Mouse (Mus musculus) midbrain, postnatal 0 days (tissue): Measurements from ENCODE around the gene Hs2st1. TPM values are rescaled to one million over a fixed set of nuclear protein-coding genes. Genes with fewer than 3 reads are reported as not detected.

Experiments used
- ATAC-seq: fragments of 200-750 bp; cut with Nextera tagmentation; 2 replicates; pipeline ENCODE4 v1.8.0; 2017; ENCODE audit warnings: moderate number of reproducible peaks, mild to moderate bottlenecking, moderate TSS enrichment, moderate library complexity; ENCODE audit not compliant: low FRiP score
- DNase-seq: peaks from one replicate; pipeline ENCODE4 v3.0.0-alpha.2; 2015; ENCODE audit warnings: low spot score
- H3K27ac ChIP-seq: fragments of 300-500 bp; sonication (generic); 2 replicates; pipeline ENCODE4 v1.5.1; 2014; ENCODE audit warnings: low read depth, mild to moderate bottlenecking, low read length, mixed read lengths
- H3K27me3 ChIP-seq: fragments of 300-500 bp; sonication (generic); 2 replicates; pipeline ENCODE4 v1.6.1; 2014; ENCODE audit warnings: low read length, control low read depth, mixed read lengths; ENCODE audit not compliant: insufficient read depth
- H3K36me3 ChIP-seq: fragments of 300-500 bp; sonication (generic); 2 replicates; pipeline ENCODE4 v1.6.1; 2014; ENCODE audit warnings: low read length, control low read depth, mixed read lengths; ENCODE audit not compliant: insufficient read depth
- H3K4me1 ChIP-seq: fragments of 300-500 bp; sonication (generic); 2 replicates; pipeline ENCODE4 v1.6.1; 2014; ENCODE audit warnings: mild to moderate bottlenecking, control low read depth, antibody characterized with exemption, low read length, mixed read lengths; ENCODE audit not compliant: insufficient read depth
- H3K4me2 ChIP-seq: fragments of 300-500 bp; sonication (generic); 2 replicates; pipeline ENCODE4 v1.6.1; 2014; ENCODE audit warnings: low read depth, mild to moderate bottlenecking, low read length, mixed read lengths; ENCODE audit not compliant: poor library complexity, severe bottlenecking
- H3K4me3 ChIP-seq: fragments of 300-500 bp; sonication (generic); 2 replicates; pipeline ENCODE4 v1.5.1; 2014; ENCODE audit warnings: low read depth, mild to moderate bottlenecking, low read length, moderate library complexity
- H3K9ac ChIP-seq: fragments of 300-500 bp; sonication (generic); replicated peaks from 2 replicates; pipeline ENCODE4 v1.6.1; 2014; ENCODE audit warnings: mild to moderate bottlenecking, low read length, moderate library complexity, mixed read lengths; ENCODE audit not compliant: poor library complexity, severe bottlenecking
- H3K9me3 ChIP-seq: fragments of 300-500 bp; sonication (generic); 2 replicates; pipeline ENCODE4 v1.6.1; 2016; ENCODE audit warnings: low read length, control low read depth
- CTCF ChIP-seq: IDR thresholded peaks from 2 replicates; pipeline ENCODE4 v1.5.1; 2016; ENCODE audit warnings: antibody characterized with exemption, mild to moderate bottlenecking
- WGBS: fragments of 180-500 bp; shearing (Covaris S2); extraction: QIAGEN DNeasy Blood & Tissue Kit; methylation state at CpG from one replicate; pipeline ENCODE4 v1.1.7; 2014; 5-methylcytosine and 5-hydroxymethylcytosine counted together
- polyA plus RNA-seq: library from polyadenylated mRNA; unstranded; fragments of >200 nt; fragmentation: Nextera tagmentation; extraction: Ambion mirVana; gene quantifications from 2 replicates; pipeline ENCODE4 v1.2.1, GENCODE M21; 2015
- total RNA-seq: library from RNA; depleted of rRNA; stranded (reverse); fragments of >200 nt; gene quantifications from 2 replicates; pipeline ENCODE4 v1.2.3, GENCODE M21; 2014

Hs2st1 gene
- total and polyA plus RNA-seq, 2 experiments from 2014 or later, result 13.4 to 48.5 TPM

DNA sequence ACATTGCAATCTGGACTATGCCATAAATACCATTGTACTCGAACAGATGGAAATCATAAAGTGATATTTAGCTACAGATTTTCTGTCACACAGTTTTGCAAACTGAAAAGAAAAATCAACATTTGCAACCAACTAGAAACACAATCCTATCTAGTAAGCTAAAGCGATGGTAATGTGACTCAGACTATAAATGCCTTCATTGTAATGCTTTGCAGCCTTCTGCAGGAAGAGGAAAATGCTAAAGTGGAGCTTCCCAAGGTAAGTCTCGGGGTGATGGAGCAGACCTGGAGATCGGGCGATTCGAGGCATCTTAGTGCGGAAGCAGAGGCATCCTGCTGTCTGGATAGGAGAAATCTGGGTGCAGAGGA, 91.6 kb downstream of the Hs2st1 start:
- no peaks in the 10 kb centered on the region for H3K4me1 ChIP-seq
- DNase-seq, result no peak
- no peak overlapping the region for H3K9ac ChIP-seq
- H3K4me3 ChIP-seq, result no peak overlapping the region
- no peak overlapping the region for H3K4me2 ChIP-seq
- ATAC-seq, result no peak
- no peaks in the 10 kb centered on the region for H3K36me3 ChIP-seq
- H3K9me3 ChIP-seq, result no peaks in the 10 kb centered on the region
- H3K27ac ChIP-seq, result no peak overlapping the region
- TF ChIP-seq CTCF, result no peak
- 86% methylated on average over 7 of the region's 7 CpGs for WGBS
- H3K27me3 ChIP-seq, result no peaks in the 10 kb centered on the region

DNA sequence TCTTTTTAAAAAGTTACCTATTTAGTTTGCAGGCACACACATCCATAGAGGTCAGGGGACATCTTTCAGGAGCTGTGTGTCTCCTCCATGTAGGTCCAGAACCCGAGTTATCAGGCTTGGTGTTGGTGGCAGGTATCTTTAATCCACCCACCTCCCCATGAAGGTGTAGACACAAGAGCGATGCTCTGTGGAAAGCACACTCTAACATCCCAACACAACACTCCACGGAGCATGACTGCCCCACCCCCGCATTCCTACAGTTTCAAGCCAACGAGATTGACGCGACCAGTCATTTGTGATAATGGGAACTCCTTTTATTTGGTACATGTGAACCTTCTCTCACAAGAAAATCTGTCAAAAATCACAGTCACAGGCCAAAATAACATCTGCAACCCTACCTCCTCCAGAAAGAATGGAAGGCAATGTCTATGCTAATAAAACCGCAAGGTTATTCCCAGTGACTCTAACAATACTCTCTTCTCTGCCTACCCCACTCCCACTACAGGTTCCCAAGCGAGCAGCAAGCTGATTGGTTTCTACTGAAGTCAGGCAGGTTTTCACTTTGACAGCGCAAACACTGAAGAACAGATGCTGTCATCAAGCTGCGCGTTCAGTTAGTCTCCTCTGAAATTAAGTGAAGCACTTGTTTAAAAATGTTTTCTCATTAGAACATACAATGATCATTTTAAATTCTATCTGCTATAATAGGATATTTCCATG, 92.1 kb downstream of the Hs2st1 start:
- 88% methylated on average over 12 of the region's 12 CpGs for WGBS
- Histone ChIP-seq H3K27me3 (no peaks in the 10 kb centered on the region), H3K27ac (no peak overlapping the region), H3K36me3 (no peaks in the 10 kb centered on the region), H3K4me3 (no peak overlapping the region), H3K4me1 (no peaks in the 10 kb centered on the region), H3K9me3 (no peaks in the 10 kb centered on the region), H3K4me2 (no peak overlapping the region), H3K9ac (no peak overlapping the region)
- DNase-seq (no peak), ATAC-seq (no peak)
- no peak for TF ChIP-seq CTCF

DNA sequence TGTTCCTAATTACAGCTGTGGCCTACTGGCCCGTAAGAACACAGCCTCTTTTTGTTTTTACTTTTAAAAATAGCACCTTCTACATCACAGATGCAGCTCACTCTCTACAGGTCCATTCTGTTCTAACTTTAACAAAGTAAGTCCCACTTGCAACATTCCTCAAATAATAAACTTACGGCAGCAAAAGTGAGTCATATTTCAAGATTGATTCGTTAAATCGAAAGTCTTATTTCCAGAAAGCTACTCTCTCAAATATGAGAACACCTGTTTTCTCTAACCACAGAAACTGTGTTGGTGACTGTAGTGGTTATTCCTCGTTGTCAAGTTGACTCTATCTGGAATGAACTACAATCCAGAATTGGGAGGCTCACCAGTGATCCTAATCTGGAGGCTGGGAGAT, 94.1 kb downstream of the Hs2st1 start:
- 0 out of 2 replicates have a peak, but pooled peaks cover 8% of the 10 kb centered on the region for H3K4me1 ChIP-seq
- no peak for DNase-seq
- ATAC-seq, result no peak
- TF ChIP-seq CTCF, result no peak
- no peak overlapping the region for H3K27ac ChIP-seq
- H3K27me3 ChIP-seq, result no peaks in the 10 kb centered on the region
- no peak overlapping the region for H3K4me3 ChIP-seq
- no peaks in the 10 kb centered on the region for H3K36me3 ChIP-seq
- H3K4me2 ChIP-seq, result no peak overlapping the region
- H3K9ac ChIP-seq, result no peak overlapping the region
- no peaks in the 10 kb centered on the region for H3K9me3 ChIP-seq
- WGBS, result 97% methylated on average over 5 of the region's 5 CpGs

DNA sequence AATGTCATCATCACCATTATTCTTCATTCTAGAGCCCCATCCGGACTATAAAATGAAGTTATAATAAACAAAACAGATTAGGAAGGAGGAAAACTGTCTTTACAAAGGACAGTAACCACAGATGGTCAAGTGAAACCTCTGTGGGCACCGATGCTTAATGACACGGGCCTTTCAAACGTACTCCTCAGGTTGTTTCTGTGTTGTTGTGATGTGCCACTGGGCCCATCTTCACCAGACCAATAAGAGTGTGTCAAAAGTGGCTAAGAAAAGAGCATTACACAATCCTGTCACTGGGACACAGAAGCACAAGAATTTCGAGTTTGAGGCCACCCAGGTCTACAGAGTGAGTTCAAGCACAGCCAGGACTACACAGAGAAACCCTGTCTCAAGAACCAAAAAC, 95.3 kb downstream of the Hs2st1 start:
- whole genome bisulfite sequencing, result 84% methylated on average over 5 of the region's 5 CpGs
- DNase-seq (no peak), ATAC-seq (no peak)
- Histone ChIP-seq H3K4me2 (no peak overlapping the region), H3K4me1 (0 out of 2 replicates have a peak, but pooled peaks cover 8% of the 10 kb centered on the region), H3K27ac (no peak overlapping the region), H3K4me3 (no peak overlapping the region), H3K27me3 (no peaks in the 10 kb centered on the region), H3K36me3 (no peaks in the 10 kb centered on the region), H3K9ac (no peak overlapping the region), H3K9me3 (no peaks in the 10 kb centered on the region)
- no peak for TF ChIP-seq CTCF

GRCm38 (mm10) chr3:144471954-144472353, 98.0 kb downstream of the Hs2st1 start:
- TF ChIP-seq CTCF, result no peak
- DNase-seq (no peak), ATAC-seq (no peak)
- no peaks in the 10 kb centered on the region for H3K27me3 ChIP-seq
- H3K9me3 ChIP-seq, result no peaks in the 10 kb centered on the region
- 0 out of 2 replicates have a peak, but pooled peaks cover 8% of the 10 kb centered on the region for H3K4me1 ChIP-seq
- no peak overlapping the region for H3K4me2 ChIP-seq
- no peaks in the 10 kb centered on the region for H3K36me3 ChIP-seq
- H3K4me3 ChIP-seq, result no peak overlapping the region
- H3K9ac ChIP-seq, result no peak overlapping the region
- 53% methylated on average over 3 of the region's 3 CpGs for WGBS
- H3K27ac ChIP-seq, result no peak overlapping the region

- no peaks in the 10 kb centered on the region for H3K9me3 ChIP-seq
- no peak overlapping the region for H3K9ac ChIP-seq
- 0 out of 2 replicates have a peak overlapping the region, but pooled peaks have one; percentile 16 for H3K4me2 ChIP-seq
- ATAC-seq (no peak), DNase-seq (peak; percentile 61)
- 0 out of 2 replicates have a peak overlapping the region, but pooled peaks have one; percentile 32 for H3K27ac ChIP-seq
- H3K36me3 ChIP-seq, result no peaks in the 10 kb centered on the region
- WGBS, result 35% methylated on average over 14 of the region's 14 CpGs
- H3K4me1 ChIP-seq, result 0 out of 2 replicates have a peak, but pooled peaks cover 8% of the 10 kb centered on the region
- H3K27me3 ChIP-seq, result no peaks in the 10 kb centered on the region
- H3K4me3 ChIP-seq, result no peak overlapping the region
- TF ChIP-seq CTCF, result no peak
Observed at GRCm38 (mm10) chr3:144470901-144471300, 99.1 kb downstream of the Hs2st1 start.
